Mouse (Mus musculus) left cerebral cortex, postnatal 36 days (tissue): Measurements from ENCODE around the gene Fam126b. TPM values are rescaled to one million over a fixed set of nuclear protein-coding genes. Genes with fewer than 3 reads are reported as not detected.
"Not testable (repeated sequence)": the region's sequence is repeated elsewhere in the genome, so short reads cannot be mapped to it uniquely, and the experiment has no call there.

Experiments used
- DNase-seq, 2 experiments: peaks; one replicate each; pipeline ENCODE4 v3.0.0; 2021 to 2022; ENCODE audit warnings: low spot score in 2 of 2, mixed read lengths in 1 of 2
- intact Hi-C: fragments of 180-260 bp; cut with DNase I; formaldehyde crosslinking; loops from one replicate; pipeline ENCODE4 v1.15.1; 2025
- total RNA-seq, 2 experiments: library from RNA; stranded (reverse); gene quantifications; 2 replicates each; pipeline ENCODE4 v1.2.3; 2021

The Fam126b gene
- total RNA-seq, 2 experiments from 2014 or later: 130 to 160 TPM

DNA sequence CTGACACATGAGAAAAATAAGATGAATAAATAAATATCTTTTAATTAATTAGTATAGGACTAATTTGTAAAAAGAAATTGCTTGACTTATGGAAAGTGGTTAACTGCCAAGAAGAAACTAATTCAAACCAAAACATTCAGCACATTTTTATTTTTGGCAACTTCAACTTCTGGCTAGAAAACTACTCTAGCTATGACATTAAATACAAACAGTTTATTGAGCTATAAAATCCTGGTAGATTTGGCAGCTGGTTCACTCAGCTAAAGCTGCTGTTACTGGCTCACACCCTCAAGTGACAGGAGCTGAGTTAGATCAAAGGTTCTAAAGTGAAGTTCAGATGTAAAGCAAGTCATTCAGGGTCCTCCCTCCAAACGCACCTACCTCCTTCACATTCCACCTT lies 3.5 kb downstream of the Fam126b start:
- intact Hi-C loops: loop anchor here (10.0 kb wide), 1 partner anchor 92 kb away; no protein-coding TSS in a partner anchor
- DNase-seq: no peak

GRCm38 (mm10) chr1:58579179-58579578 lies 6.9 kb downstream of the Fam126b start:
- DNase-seq: no peak
- intact Hi-C loops: no loop called here

DNA sequence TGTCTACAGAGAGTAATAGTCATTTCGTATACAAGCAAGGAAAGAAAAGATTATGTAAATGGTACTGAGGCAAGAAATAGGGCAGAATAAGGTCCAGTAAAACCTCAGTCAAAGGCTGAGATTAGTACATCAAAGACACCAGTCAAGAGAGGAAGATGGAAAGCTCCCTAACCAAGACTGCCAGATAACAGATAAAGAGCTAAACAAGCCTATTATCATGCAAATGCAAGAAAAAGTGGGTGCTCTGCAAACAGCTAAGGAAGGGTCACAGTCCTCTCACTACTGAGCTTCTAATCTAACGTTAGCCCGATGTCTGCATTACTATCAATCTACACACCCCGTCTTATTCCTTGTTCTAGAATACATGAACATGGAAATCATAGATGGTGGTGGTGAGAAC lies 15.7 kb downstream of the Fam126b start:
- intact Hi-C loops: no loop called here

DNA sequence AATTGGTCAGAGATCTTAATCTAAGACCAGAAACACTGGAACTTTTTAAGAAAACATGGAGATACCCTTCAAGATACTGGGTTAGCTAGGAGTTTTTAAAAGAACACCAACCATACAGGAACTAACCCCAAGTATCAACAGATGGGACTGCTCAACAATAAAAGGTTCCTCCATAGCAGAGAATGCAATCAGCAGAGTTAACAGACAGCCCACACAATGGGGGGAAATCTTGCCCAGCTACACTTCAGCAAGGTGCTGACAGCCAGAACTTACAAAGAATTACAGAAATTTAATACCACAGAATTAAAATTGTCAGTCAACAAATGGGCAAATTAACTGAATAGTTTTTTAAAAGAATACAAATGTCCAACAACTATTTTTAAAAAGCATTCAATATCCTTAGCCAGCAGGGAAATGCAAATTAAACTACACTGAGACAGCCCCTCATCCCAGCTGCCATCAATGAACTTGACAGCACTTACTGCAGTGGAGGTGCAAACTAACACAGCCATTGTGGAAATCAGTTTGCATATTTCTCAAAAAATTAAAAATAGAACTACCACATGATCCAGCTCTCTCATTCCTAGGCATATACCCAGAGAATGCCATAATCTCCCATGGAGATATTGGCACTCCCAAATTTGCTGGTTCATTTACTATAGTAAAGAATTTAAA lies 17.5 kb downstream of the Fam126b start:
- DNase-seq: no peak
- intact Hi-C loops: no loop called here

More for the DNA sequence above, 15.7 kb downstream of the Fam126b start:
- no peak for DNase-seq

GRCm38 (mm10) chr1:58566621-58567020 lies 19.5 kb downstream of the Fam126b start:
- DNase-seq: no peak
- intact Hi-C loops: no loop called here

- intact Hi-C loops: no loop called here
- no peak for DNase-seq
Measured at GRCm38 (mm10) chr1:58564981-58565380, 21.1 kb downstream of the Fam126b start.

DNA sequence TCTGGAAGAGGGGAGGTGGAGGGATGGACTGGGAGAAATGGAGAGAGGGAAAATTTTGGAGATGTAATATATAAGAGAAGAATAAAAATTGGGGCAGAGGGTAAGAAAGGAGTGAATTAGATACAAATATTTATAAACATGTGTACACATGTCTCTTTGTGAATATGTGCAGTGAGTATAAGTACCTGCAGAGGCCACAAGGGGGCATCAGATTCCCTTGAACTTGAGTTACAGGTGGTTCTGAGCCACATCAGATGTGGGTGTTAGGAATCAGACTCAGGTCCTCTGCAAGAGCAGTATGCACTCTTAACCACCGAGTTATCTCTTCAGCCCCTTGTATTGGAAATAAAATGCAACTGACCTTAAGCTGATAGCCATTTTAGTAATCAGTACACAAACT lies 23.7 kb downstream of the Fam126b start:
- intact Hi-C loops: no loop called here
- no peak for DNase-seq

DNA sequence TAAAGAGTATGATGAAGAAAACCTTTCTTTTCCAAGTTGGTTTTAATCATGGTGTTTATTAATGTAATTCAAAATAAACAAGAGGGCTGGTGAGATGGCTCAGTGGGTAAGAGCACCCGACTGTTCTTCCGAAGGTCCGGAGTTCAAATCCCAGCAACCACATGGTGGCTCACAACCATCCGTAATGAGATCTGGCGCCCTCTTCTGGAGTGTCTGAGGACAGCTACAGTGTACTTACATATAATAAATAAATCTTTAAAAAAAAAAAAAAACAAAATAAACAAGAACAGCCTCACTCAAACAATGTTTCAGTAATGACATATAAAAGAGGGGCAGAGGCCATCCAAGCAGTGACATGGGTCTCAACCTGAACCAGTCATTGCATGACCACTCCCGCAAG lies 25.8 kb downstream of the Fam126b start:
- DNase-seq, intact Hi-C loops: not testable (repeated sequence)

DNA sequence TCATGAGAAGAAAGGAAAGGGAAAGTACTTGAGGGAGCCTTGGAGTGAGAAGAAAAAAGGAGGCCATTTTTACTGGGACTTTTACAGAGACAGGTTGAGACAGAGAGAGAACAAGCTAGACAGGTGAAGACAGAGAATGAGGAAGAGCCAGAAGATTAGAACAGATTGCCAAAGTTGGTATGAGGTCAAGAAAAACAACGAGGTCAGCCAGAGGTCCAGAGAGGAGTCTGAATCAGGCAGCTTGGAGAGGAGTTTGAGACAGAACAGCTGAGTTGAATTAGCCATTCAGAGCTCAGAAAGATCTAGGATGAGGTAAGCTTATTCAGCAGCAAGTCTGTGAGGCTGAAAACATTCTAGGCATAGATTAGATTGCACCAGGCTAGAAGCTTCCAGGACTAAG lies 44.7 kb downstream of the Fam126b start:
- intact Hi-C loops: no loop called here
- no peak for DNase-seq

- intact Hi-C loops: no loop called here
- no peak for DNase-seq
Measured at GRCm38 (mm10) chr1:58507249-58507648, 78.9 kb downstream of the Fam126b start.

GRCm38 (mm10) chr1:58504577-58505254 lies 81.4 kb downstream of the Fam126b start, which contains the start of gene Orc2:
Orc2 (minus strand) TSS chr1:58505109.
- intact Hi-C loops: no loop called here
- peak; percentile 93 to 94 for DNase-seq

DNA sequence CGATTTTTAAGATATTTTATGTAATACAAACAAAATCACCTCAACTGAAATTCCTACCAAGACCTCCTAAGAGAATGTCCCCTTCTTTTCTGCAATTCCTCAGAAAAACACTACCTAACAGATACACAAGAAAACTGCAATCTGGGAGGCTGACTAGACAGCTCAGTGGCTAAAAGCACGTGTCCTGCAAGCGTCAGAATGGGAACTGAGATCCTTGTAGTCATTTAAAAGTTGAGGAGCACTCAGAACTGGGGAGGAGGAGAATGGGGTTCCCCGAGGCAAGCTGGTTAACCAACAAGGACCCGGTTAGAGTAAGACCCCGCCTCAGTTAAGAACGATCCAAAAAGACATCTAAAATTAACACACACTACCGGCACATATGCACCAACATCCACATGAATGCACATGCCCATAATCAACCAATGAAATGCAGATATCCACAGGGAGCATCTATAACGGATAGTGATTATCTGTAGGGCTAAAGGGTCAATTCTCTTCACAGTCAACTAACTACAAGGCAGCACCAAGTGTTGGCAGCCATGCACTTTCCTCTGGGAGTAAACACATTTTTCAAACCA lies 82.2 kb downstream of the Fam126b start:
- intact Hi-C loops: no loop called here
- DNase-seq: no peak

DNA sequence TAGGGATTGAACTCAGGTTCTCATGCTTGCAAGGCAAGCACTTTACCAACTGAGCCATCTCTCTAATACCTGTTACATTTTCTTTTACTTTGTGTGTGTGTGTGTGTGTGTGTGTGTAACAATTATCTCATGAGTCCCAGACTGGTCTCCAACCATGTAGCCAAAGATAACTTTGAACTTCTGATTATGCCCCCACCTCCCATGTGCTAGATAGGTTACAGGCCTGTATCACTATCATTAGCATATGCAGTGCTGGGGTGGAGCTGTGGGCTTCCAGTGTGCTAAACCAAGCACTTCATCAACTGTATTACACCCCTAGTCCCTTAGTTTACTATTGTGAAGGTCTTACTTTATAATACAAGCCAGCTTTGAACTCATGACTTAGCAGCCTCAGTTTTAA lies 83.0 kb downstream of the Fam126b start:
- intact Hi-C loops: no loop called here
- DNase-seq: no peak

DNA sequence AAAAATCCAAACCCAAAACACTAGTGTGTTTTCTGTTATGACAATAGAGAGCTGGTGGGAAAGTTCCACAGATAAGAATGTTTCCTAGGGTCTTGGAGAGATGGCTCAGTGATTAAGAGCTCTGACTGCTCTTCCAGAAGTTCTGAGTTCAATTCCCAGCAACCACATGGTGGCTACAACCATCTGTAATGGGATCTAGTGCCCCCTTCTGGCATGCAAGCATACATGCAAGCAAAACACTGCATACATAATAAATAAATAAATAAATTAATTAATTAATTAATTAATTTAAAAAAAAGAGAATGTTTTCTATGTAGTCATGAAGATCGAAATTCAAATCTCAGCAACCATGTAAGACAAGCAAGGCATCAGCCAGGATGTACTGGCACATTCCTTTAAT lies 87.4 kb downstream of the Fam126b start:
- intact Hi-C loops: no loop called here
- no peak for DNase-seq

- intact Hi-C loops: no loop called here
- DNase-seq: no peak
Measured at GRCm38 (mm10) chr1:58497678-58498077, 88.4 kb downstream of the Fam126b start.

DNA sequence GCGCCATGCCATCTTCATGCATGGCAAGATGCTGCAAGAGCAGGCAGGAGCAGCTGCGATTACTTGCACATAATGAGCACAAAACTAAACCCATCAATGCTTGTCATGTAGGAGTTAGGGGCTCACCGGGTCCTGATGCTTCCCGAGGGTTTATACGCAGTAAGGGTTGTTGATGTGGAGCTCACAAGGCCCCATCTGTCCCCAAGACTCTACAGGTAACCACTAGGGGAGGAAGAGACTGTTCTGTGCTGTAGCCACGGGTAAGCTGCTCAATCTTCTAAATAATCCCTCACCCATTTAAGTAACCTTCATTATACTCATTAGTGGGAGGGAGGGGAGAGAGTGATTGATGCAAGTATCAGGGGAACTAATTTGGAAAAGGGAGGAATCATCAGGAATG lies 90.5 kb downstream of the Fam126b start:
- intact Hi-C loops: no loop called here
- DNase-seq: no peak

GRCm38 (mm10) chr1:58482647-58483046 lies 103.5 kb downstream of the Fam126b start:
- DNase-seq: no peak
- intact Hi-C loops: no loop called here

DNA sequence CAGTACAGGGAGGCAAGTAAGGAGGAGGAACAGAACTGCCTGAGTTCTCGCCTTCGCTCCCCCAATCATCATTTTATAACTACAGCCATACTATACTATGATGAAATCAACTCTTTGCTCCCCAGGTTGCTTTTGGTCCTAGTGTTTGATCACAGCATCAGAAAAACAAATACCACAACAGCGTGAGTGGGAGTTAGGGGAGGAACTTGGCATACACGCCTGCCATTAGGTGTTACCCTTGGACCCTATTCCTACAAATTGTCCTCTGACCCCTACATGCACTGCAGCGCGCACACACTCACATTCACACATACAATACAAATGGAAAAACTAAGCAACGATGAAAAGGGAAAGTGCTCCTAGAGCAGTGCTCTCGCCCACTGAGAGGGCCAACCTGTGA lies 110.5 kb downstream of the Fam126b start:
- intact Hi-C loops: no loop called here
- DNase-seq: no peak
